Mouse (Mus musculus): ENCODE measurements around the gene Il4ra. TPM values are rescaled to one million over a fixed set of nuclear protein-coding genes. Genes with fewer than 3 reads are reported as not detected.

The Il4ra gene
- polyA plus RNA-seq, 1 experiment from 2014 or later, result 5.2 TPM

- H3K4me1 ChIP-seq (ENCODE audit: control insufficient read depth, insufficient read depth, low read length), result no peaks in the 10 kb centered on the region
- H3K36me3 ChIP-seq (ENCODE audit: control insufficient read depth, insufficient read depth, low read length), result no peaks in the 10 kb centered on the region
- no peaks in the 10 kb centered on the region for H3K27me3 ChIP-seq (ENCODE audit: control insufficient read depth, insufficient read depth, low read depth, low read length)
- H3K9ac ChIP-seq (ENCODE audit: low read depth, low read length), result no peak overlapping the region
- no peak overlapping the region for H3K4me3 ChIP-seq (ENCODE audit: low read depth, low read length)
- H3K9me3 ChIP-seq (replicated peaks; ENCODE audit: control insufficient read depth, low read length, poor library complexity, severe bottlenecking), result no peaks in the 10 kb centered on the region
- no peak for ATAC-seq
- no peak overlapping the region for H3K4me2 ChIP-seq (ENCODE audit: low read length)
- 89% methylated on average over 8 of the region's 8 CpGs for WGBS
- no peak overlapping the region for H3K27ac ChIP-seq (ENCODE audit: low read length)
These were observed 35.2 kb upstream of the Il4ra start for GRCm38 (mm10) chr7:125516723-125517122.

GRCm38 (mm10) chr7:125517470-125517869 lies 34.5 kb upstream of the Il4ra start:
- WGBS, result 86% methylated on average over 6 of the region's 6 CpGs
- no peak overlapping the region for H3K27ac ChIP-seq (ENCODE audit: low read length)
- no peaks in the 10 kb centered on the region for H3K9me3 ChIP-seq (replicated peaks; ENCODE audit: control insufficient read depth, low read length, poor library complexity, severe bottlenecking)
- no peaks in the 10 kb centered on the region for H3K4me1 ChIP-seq (ENCODE audit: control insufficient read depth, insufficient read depth, low read length)
- H3K4me2 ChIP-seq (ENCODE audit: low read length), result no peak overlapping the region
- no peak for ATAC-seq
- no peak overlapping the region for H3K4me3 ChIP-seq (ENCODE audit: low read depth, low read length)
- no peaks in the 10 kb centered on the region for H3K27me3 ChIP-seq (ENCODE audit: control insufficient read depth, insufficient read depth, low read depth, low read length)
- H3K9ac ChIP-seq (ENCODE audit: low read depth, low read length), result no peak overlapping the region
- no peaks in the 10 kb centered on the region for H3K36me3 ChIP-seq (ENCODE audit: control insufficient read depth, insufficient read depth, low read length)

GRCm38 (mm10) chr7:125519715-125520114 lies 32.2 kb upstream of the Il4ra start:
- no peak for ATAC-seq
- no peaks in the 10 kb centered on the region for H3K4me1 ChIP-seq (ENCODE audit: control insufficient read depth, insufficient read depth, low read length)
- H3K9ac ChIP-seq (ENCODE audit: low read depth, low read length), result no peak overlapping the region
- no peak overlapping the region for H3K4me3 ChIP-seq (ENCODE audit: low read depth, low read length)
- no peak overlapping the region for H3K4me2 ChIP-seq (ENCODE audit: low read length)
- no peaks in the 10 kb centered on the region for H3K36me3 ChIP-seq (ENCODE audit: control insufficient read depth, insufficient read depth, low read length)
- 93% methylated on average over 3 of the region's 3 CpGs for WGBS
- H3K27ac ChIP-seq (ENCODE audit: low read length), result no peak overlapping the region
- H3K27me3 ChIP-seq (ENCODE audit: control insufficient read depth, insufficient read depth, low read depth, low read length), result no peaks in the 10 kb centered on the region
- no peaks in the 10 kb centered on the region for H3K9me3 ChIP-seq (replicated peaks; ENCODE audit: control insufficient read depth, low read length, poor library complexity, severe bottlenecking)

DNA sequence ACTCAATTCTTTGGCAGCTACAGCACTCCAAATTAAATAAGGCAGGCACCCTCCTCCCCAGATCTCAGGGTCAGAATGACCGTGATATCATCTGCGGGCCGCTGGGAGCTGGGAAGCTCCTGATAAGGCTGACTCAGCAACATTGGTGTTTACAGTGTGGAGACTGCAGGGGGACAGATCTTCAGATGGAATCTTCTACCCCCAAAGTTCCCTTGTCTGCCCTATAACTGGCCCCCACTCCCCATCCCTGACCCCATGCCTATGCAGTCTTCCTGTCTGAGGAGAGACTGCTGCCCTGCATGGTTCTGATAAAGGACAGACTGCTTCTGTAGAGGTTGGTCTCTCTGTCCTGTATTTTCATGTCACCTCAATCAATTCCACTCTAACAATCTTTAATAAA lies 28.9 kb upstream of the Il4ra start:
- Histone ChIP-seq H3K9me3 (replicated peaks; ENCODE audit: control insufficient read depth, low read length, poor library complexity, severe bottlenecking) (no peaks in the 10 kb centered on the region), H3K4me2 (ENCODE audit: low read length) (no peak overlapping the region), H3K4me3 (ENCODE audit: low read depth, low read length) (no peak overlapping the region), H3K4me1 (ENCODE audit: control insufficient read depth, insufficient read depth, low read length) (no peaks in the 10 kb centered on the region), H3K9ac (ENCODE audit: low read depth, low read length) (no peak overlapping the region), H3K36me3 (ENCODE audit: control insufficient read depth, insufficient read depth, low read length) (no peaks in the 10 kb centered on the region), H3K27me3 (ENCODE audit: control insufficient read depth, insufficient read depth, low read depth, low read length) (no peaks in the 10 kb centered on the region), H3K27ac (ENCODE audit: low read length) (no peak overlapping the region)
- no peak for ATAC-seq
- 91% methylated on average over 3 of the region's 3 CpGs for WGBS

DNA sequence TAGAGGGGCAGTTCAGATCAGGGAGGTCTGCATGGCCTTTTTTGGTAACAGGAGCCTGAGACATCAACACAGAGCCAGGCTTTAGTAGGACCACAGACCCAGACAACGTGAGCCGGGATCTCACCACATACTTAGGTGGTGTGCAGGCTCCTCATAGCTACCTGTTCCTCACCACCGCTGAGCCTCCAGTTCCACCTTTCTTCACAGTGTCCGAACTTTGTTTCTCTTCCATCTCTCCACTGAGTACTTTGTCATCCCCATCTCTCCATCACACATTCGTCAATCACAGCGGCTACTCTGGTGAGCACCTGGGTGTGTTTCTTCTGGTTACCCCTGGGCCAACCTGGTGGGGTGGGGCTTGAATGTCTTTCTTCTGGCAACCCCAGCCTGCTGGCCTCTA lies 24.7 kb upstream of the Il4ra start:
- Histone ChIP-seq H3K27me3 (ENCODE audit: control insufficient read depth, insufficient read depth, low read depth, low read length) (no peaks in the 10 kb centered on the region), H3K36me3 (ENCODE audit: control insufficient read depth, insufficient read depth, low read length) (no peaks in the 10 kb centered on the region), H3K4me3 (ENCODE audit: low read depth, low read length) (no peak overlapping the region), H3K9ac (ENCODE audit: low read depth, low read length) (no peak overlapping the region), H3K4me2 (ENCODE audit: low read length) (no peak overlapping the region), H3K9me3 (replicated peaks; ENCODE audit: control insufficient read depth, low read length, poor library complexity, severe bottlenecking) (no peaks in the 10 kb centered on the region), H3K4me1 (ENCODE audit: control insufficient read depth, insufficient read depth, low read length) (no peaks in the 10 kb centered on the region), H3K27ac (ENCODE audit: low read length) (no peak overlapping the region)
- 93% methylated on average over 6 of the region's 6 CpGs for WGBS
- no peak for ATAC-seq

DNA sequence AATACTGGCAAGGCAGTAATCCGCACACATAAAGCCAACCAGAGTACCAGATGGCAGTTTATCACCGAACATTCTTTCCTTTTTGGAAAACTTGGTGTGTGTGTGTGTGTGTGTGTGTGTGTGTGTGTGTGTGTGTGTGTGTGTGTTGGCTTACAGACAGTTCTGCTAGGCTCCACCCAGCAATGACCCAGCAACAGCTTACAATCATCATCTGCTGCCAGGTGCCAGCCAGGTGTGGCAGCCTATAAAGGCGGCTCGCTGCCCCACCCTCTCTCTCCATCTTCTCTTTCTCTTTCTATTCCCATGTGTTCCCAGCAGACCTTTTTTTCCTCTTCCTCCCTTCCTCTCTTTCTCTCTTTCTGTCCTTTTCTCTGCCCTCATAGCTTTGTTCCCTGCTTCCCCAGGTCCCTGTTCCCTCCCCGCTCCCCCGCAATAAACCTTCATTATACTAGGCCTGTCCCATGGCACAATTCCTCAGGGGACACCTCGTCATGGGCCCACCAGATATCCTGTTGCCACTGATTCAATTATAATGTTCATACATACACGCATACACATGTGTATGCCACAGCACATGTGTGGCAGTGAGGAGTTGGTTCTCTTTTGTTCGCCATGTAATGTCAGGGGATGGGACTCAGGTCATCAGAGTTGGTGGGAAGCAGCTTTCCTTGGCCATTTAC lies 23.9 kb upstream of the Il4ra start:
- Histone ChIP-seq H3K9me3 (replicated peaks; ENCODE audit: control insufficient read depth, low read length, poor library complexity, severe bottlenecking) (no peaks in the 10 kb centered on the region), H3K4me3 (ENCODE audit: low read depth, low read length) (no peak overlapping the region), H3K9ac (ENCODE audit: low read depth, low read length) (no peak overlapping the region), H3K4me1 (ENCODE audit: control insufficient read depth, insufficient read depth, low read length) (no peaks in the 10 kb centered on the region), H3K36me3 (ENCODE audit: control insufficient read depth, insufficient read depth, low read length) (no peaks in the 10 kb centered on the region), H3K27ac (ENCODE audit: low read length) (no peak overlapping the region), H3K4me2 (ENCODE audit: low read length) (no peak overlapping the region), H3K27me3 (ENCODE audit: control insufficient read depth, insufficient read depth, low read depth, low read length) (no peaks in the 10 kb centered on the region)
- no peak for ATAC-seq
- 91% methylated on average over 9 of the region's 9 CpGs for WGBS

DNA sequence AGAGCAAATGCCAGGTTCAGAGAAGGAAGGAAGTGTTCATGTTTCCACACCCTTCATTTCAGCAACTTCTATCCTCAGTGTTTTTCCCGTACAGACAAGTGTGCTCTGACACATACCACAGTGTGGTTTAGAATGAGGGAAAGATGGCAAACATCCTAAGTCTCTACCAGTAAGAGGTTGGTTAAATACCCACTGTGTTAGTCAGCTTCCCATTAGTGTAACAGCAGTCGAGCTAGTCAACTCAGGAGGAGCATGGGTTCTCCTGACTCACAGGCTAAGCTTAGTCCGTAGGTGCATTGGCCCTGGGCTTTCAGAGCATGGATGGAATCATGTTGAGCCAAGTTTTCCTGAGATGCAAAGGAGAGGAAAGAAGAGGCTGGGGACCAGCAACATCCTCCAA lies 12.6 kb upstream of the Il4ra start:
- Histone ChIP-seq H3K27ac (ENCODE audit: low read length) (no peak overlapping the region), H3K4me3 (ENCODE audit: low read depth, low read length) (no peak overlapping the region), H3K36me3 (ENCODE audit: control insufficient read depth, insufficient read depth, low read length) (no peaks in the 10 kb centered on the region), H3K9ac (ENCODE audit: low read depth, low read length) (no peak overlapping the region), H3K27me3 (ENCODE audit: control insufficient read depth, insufficient read depth, low read depth, low read length) (no peaks in the 10 kb centered on the region), H3K9me3 (replicated peaks; ENCODE audit: control insufficient read depth, low read length, poor library complexity, severe bottlenecking) (no peaks in the 10 kb centered on the region), H3K4me1 (ENCODE audit: control insufficient read depth, insufficient read depth, low read length) (no peaks in the 10 kb centered on the region), H3K4me2 (ENCODE audit: low read length) (no peak overlapping the region)
- no peak for ATAC-seq
- 94% methylated on average over 3 of the region's 3 CpGs for WGBS

DNA sequence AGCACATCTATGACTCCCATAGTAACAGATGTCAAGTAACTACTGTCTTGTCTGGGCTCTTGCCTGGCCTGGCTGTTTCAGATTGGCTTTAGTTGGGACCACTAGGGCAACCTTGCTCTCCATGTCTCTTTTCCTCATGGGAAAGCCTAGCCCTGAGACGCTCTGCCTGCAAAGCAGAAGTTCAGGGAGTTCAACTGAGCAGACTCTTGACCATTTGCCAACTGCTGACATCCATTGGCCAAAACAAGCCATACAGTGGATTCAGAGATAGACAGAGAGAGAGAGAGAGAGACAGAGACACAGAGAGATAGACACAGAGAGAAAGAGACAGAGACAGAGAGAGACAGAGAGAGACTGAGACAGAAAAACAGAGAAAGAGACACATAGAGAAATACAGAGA lies 10.9 kb upstream of the Il4ra start:
- H3K9me3 ChIP-seq (replicated peaks; ENCODE audit: control insufficient read depth, low read length, poor library complexity, severe bottlenecking), result no peaks in the 10 kb centered on the region
- WGBS, result 85% methylated on average over 1 of the region's 1 CpGs
- no peak overlapping the region for H3K4me3 ChIP-seq (ENCODE audit: low read depth, low read length)
- no peak overlapping the region for H3K4me2 ChIP-seq (ENCODE audit: low read length)
- H3K4me1 ChIP-seq (ENCODE audit: control insufficient read depth, insufficient read depth, low read length), result no peaks in the 10 kb centered on the region
- no peaks in the 10 kb centered on the region for H3K27me3 ChIP-seq (ENCODE audit: control insufficient read depth, insufficient read depth, low read depth, low read length)
- ATAC-seq, result no peak
- no peak overlapping the region for H3K27ac ChIP-seq (ENCODE audit: low read length)
- H3K36me3 ChIP-seq (ENCODE audit: control insufficient read depth, insufficient read depth, low read length), result no peaks in the 10 kb centered on the region
- H3K9ac ChIP-seq (ENCODE audit: low read depth, low read length), result no peak overlapping the region

DNA sequence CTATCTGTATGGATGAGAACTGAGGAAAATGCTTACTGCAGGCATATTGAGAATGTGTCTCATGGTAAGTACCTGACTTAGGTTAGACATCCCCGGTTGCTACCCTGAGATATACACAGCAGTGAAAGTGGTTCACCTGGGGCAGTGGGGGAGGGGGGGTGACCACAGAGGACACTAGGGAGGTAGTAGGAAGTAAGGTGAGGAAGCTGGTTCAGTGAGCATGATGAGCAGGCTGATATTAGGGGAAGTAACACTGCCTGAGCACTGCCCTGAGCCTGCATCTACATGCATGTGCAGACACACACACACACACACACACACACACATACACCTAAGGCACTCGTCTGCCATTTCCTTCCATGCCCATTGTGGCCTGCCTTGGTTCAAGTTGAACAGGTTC lies 10.1 kb upstream of the Il4ra start:
- WGBS, result 72% methylated on average over 2 of the region's 2 CpGs
- Histone ChIP-seq H3K27ac (ENCODE audit: low read length) (no peak overlapping the region), H3K9ac (ENCODE audit: low read depth, low read length) (no peak overlapping the region), H3K27me3 (ENCODE audit: control insufficient read depth, insufficient read depth, low read depth, low read length) (no peaks in the 10 kb centered on the region), H3K4me1 (ENCODE audit: control insufficient read depth, insufficient read depth, low read length) (no peaks in the 10 kb centered on the region), H3K4me2 (ENCODE audit: low read length) (no peak overlapping the region), H3K9me3 (replicated peaks; ENCODE audit: control insufficient read depth, low read length, poor library complexity, severe bottlenecking) (no peaks in the 10 kb centered on the region), H3K36me3 (ENCODE audit: control insufficient read depth, insufficient read depth, low read length) (no peaks in the 10 kb centered on the region), H3K4me3 (ENCODE audit: low read depth, low read length) (no peak overlapping the region)
- ATAC-seq, result no peak
